9 mouse cellular contexts compared by ENCODE assay signal in the genomic region with DNA sequence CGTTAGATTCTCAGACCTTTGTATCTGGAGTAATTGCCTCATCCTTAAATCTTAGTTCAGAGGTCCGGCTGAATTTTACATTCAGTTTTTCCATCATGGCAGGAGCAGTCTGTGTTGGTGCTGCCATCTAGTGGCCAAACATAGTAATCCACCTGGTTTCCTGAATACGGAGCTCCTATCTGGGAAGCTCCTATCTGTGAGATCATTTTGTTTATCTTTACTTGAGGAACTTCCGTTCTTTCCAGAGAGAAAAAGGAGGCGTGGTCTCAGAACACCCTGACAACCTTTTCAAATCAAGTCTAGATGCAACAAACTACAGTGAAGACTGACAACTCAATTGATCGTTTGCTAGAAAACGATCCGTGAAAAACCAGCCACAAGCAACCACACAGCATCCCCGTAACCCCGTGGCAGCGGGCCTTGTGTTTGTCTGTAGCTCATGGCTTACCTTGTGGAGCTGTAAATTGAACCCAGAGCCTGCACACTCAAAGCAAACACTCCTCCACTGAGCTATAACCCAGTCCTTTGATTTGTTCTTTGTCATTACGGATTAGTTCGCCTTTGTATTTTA. TPM values are rescaled to one million over a fixed set of nuclear protein-coding genes. Genes with fewer than 3 reads are reported as not detected.
A peak's percentile ranks its signal among the peaks of the same experiment; 100 is the strongest.
DNase-seq lines count a peak whose midpoint lies in the region; ATAC-seq and TF ChIP-seq lines count a peak whose summit lies in the region.
"Had no signal": no experiment of that assay in that cellular context is flagged by ENCODE, and none has a peak within 500 bp of the region (broad histone marks: within the 10 kb centered on the region; RNA-seq: fewer than 3 reads in every experiment).

No protein-coding gene starts in this region.

- DNase-seq in hindbrain, embryonic 10.5 days (ENCODE audit: low spot score): peak; percentile 62
- peak; percentile 76 to 81 for DNase-seq in cerebellum, adult 18-20 months
- DNase-seq in forebrain, postnatal 0 days: peak; percentile 85
- peak; percentile 84 for DNase-seq in induced T-regulatory cell, adult 2 months (ENCODE audit: low read depth)
- DNase-seq in left cerebral cortex, adult 18-20 months (ENCODE audit: low spot score in 2 of 2): peak; percentile 79 to 86
- peak; percentile 61 for DNase-seq in right cerebral cortex, postnatal 25 days

- no peak for ATAC-seq in hindbrain, embryonic 12.5 days (ENCODE audit: low FRiP score)
- peak; percentile 76; the same call in 1 of the 2 replicates for ATAC-seq in forebrain, postnatal 0 days
- ATAC-seq in megakaryocyte progenitor cell, adult 5-6 weeks (replicated peaks; ENCODE audit: poor library complexity): peak; percentile 74

- peak; percentile 86 for TF ChIP-seq CTCF in forebrain, postnatal 0 days (IDR thresholded peaks at IDR 0.05; ENCODE audit: low read depth)

- no peak overlapping the region for H3K9ac ChIP-seq in hindbrain, embryonic 12.5 days
- H3K9ac ChIP-seq in forebrain, postnatal 0 days: no peak overlapping the region

- no peak overlapping the region for H3K4me3 ChIP-seq in hindbrain, embryonic 10.5 days
- H3K4me3 ChIP-seq in hindbrain, embryonic 12.5 days: no peak overlapping the region
- no peak overlapping the region for H3K4me3 ChIP-seq in forebrain, postnatal 0 days (ENCODE audit: low read depth, low read length)
- H3K4me3 ChIP-seq: megakaryocyte, embryonic 14.5 days had no signal

- no peaks in the 10 kb centered on the region for H3K9me3 ChIP-seq in hindbrain, embryonic 10.5 days
- H3K9me3 ChIP-seq in hindbrain, embryonic 12.5 days (replicated peaks): no peaks in the 10 kb centered on the region
- H3K9me3 ChIP-seq in forebrain, postnatal 0 days (ENCODE audit: low read length): 0 out of 2 replicates have a peak, but pooled peaks cover 6% of the 10 kb centered on the region

- H3K4me1 ChIP-seq in hindbrain, embryonic 10.5 days (replicated peaks): no peaks in the 10 kb centered on the region
- no peaks in the 10 kb centered on the region for H3K4me1 ChIP-seq in hindbrain, embryonic 12.5 days
- H3K4me1 ChIP-seq in forebrain, postnatal 0 days (ENCODE audit: insufficient read depth): no peaks in the 10 kb centered on the region

- no peaks in the 10 kb centered on the region for H3K27me3 ChIP-seq in hindbrain, embryonic 10.5 days (ENCODE audit: insufficient read depth, poor library complexity, severe bottlenecking)
- H3K27me3 ChIP-seq in hindbrain, embryonic 12.5 days: no peaks in the 10 kb centered on the region
- H3K27me3 ChIP-seq in forebrain, postnatal 0 days (ENCODE audit: insufficient read depth, low read length): no peaks in the 10 kb centered on the region
- H3K27me3 ChIP-seq: megakaryocyte, embryonic 14.5 days had no signal

- no peak overlapping the region for H3K4me2 ChIP-seq in hindbrain, embryonic 12.5 days (replicated peaks)
- no peak overlapping the region for H3K4me2 ChIP-seq in forebrain, postnatal 0 days (ENCODE audit: low read depth)

- peaks cover 4% of the 10 kb centered on the region; the same call in 1 of the 2 replicates for H3K36me3 ChIP-seq in hindbrain, embryonic 10.5 days
- H3K36me3 ChIP-seq in hindbrain, embryonic 12.5 days: no peaks in the 10 kb centered on the region
- no peaks in the 10 kb centered on the region for H3K36me3 ChIP-seq in forebrain, postnatal 0 days (ENCODE audit: insufficient read depth)

- H3K27ac ChIP-seq in hindbrain, embryonic 10.5 days: no peak overlapping the region
- no peak overlapping the region for H3K27ac ChIP-seq in hindbrain, embryonic 12.5 days
- H3K27ac ChIP-seq in forebrain, postnatal 0 days (ENCODE audit: low read depth, low read length): no peak overlapping the region

- WGBS in hindbrain, embryonic 10.5 days: 53% methylated on average over 13 of the region's 13 CpGs
- WGBS in hindbrain, embryonic 12.5 days: 54% methylated on average over 13 of the region's 13 CpGs
- 44% methylated on average over 13 of the region's 13 CpGs for WGBS in forebrain, postnatal 0 days

RNA-seq across cellular contexts. Expression of gene Kyat3, which starts 8.1 kb away (rescaled TPM):
- 9.0 and 10.2 TPM in 2 replicates for polyA plus RNA-seq in hindbrain, embryonic 10.5 days (2016; fragmentation: Nextera tagmentation; extraction: Ambion mirVana)
- polyA plus RNA-seq in hindbrain, embryonic 12.5 days (2016; fragmentation: Nextera tagmentation; extraction: Ambion mirVana): 10.2 and 11.9 TPM in 2 replicates
- total RNA-seq in forebrain, postnatal 0 days (2014; rRNA removed): 2.9 and 5.6 TPM in 2 replicates
- 4.0 and 5.0 TPM in 2 replicates for polyA plus RNA-seq in forebrain, postnatal 0 days (2015; fragmentation: Nextera tagmentation; extraction: Ambion mirVana)
- 1 to 10 TPM; 5.9 to 6.6 TPM for total RNA-seq in left cerebral cortex, adult 18-20 months (2021)
- 21.5 and 32.4 TPM in 2 replicates for total RNA-seq in megakaryocyte progenitor cell, adult 5-6 weeks (2015)
- 33.1 and 37.1 TPM in 2 replicates for total RNA-seq in megakaryocyte progenitor cell, adult 5-6 weeks (2017)

RNA-seq across cellular contexts. Expression of gene Gtf2b, which starts 55.9 kb away (rescaled TPM):
- polyA plus RNA-seq in hindbrain, embryonic 10.5 days (2016; fragmentation: Nextera tagmentation; extraction: Ambion mirVana): 91.5 and 97.8 TPM in 2 replicates
- 88.1 and 94.1 TPM in 2 replicates for polyA plus RNA-seq in hindbrain, embryonic 12.5 days (2016; fragmentation: Nextera tagmentation; extraction: Ambion mirVana)
- 47.1 and 55.0 TPM in 2 replicates for total RNA-seq in forebrain, postnatal 0 days (2014; rRNA removed)
- polyA plus RNA-seq in forebrain, postnatal 0 days (2015; fragmentation: Nextera tagmentation; extraction: Ambion mirVana): 59.8 and 72.1 TPM in 2 replicates
- 10 to 100 TPM; 41.2 to 42.4 TPM for total RNA-seq in left cerebral cortex, adult 18-20 months (2021)
- 95.6 and 98.0 TPM in 2 replicates for total RNA-seq in megakaryocyte progenitor cell, adult 5-6 weeks (2015)
- total RNA-seq in megakaryocyte progenitor cell, adult 5-6 weeks (2017): 142 and 154 TPM in 2 replicates
